Mouse (Mus musculus): ENCODE results near the gene Rbm8a2. TPM values are rescaled to one million over a fixed set of nuclear protein-coding genes. Genes with fewer than 3 reads are reported as not detected.
"Not testable (repeated sequence)": the region's sequence is repeated elsewhere in the genome, so short reads cannot be mapped to it uniquely, and the experiment has no call there.

Rbm8a2 gene
- under 1 TPM in 1 of 2 experiments, not detected in 1; 0.38 TPM for total RNA-seq (2021)

DNA sequence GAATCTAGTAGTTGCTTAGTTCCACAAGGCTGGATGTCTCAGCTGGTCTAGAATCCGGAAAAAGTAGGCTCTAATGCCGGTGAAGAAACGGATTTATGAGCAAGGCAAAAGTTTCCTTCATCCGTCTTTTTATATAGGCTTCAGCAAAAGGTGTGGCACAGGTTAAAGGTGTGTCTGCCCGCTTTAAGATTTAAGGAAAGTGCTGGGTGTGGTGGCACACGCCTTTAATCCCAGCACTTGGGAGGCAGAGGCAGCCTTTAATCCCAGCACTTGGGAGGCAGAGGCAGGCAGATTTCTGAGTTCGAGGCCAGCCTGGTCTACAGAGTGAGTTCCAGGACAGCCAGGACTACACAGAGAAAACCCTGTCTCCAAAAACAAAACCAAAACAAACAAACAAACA lies at the start of gene Rbm8a2:
Gene Rbm8a2, minus strand, starts transcription at position 101 of the 400 bp plus-strand sequence.
- DNase-seq; intact Hi-C loops (cut with DNase I): not testable (repeated sequence)

DNA sequence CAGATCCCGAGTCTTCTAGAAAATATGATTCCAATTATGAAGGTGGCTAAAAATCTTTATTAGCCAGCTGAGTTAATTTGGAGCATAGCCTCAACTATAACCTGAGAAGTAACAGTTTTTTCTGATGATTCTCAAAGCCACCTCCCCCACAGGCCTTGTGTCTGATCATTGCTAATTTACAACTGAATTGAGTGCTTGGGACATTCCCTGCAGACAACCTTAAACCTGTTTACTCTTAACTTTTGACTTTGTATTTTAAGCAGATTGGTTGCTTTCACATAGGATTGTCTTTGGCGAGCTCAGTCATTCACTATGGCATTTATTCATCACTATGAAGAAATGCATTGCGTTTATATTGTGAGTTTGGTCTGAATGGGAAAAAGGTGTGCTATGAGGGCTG lies 49.5 kb upstream of the Rbm8a2 start:
- intact Hi-C loops (cut with DNase I): no loop called here
- no peak for DNase-seq

DNA sequence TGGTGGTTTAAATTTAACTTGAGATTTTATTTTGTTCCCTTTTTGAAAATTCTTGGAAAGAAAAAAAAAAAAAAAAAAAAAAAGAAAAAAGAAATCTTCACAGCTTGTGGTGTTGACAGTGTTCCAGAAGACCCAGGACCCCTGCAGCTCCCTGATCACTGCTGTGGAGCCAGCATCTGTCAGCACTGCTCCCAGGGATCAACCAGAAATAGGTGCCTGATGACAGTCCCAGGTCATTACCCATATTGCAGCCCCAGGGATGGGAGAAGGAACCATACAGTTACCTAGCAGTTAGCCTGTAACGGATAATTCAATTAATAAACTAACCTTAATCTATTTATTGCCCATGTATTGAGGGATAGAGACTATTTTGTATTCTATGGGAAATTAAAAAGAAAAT lies 45.6 kb upstream of the Rbm8a2 start:
- DNase-seq: peak; percentile 60

DNA sequence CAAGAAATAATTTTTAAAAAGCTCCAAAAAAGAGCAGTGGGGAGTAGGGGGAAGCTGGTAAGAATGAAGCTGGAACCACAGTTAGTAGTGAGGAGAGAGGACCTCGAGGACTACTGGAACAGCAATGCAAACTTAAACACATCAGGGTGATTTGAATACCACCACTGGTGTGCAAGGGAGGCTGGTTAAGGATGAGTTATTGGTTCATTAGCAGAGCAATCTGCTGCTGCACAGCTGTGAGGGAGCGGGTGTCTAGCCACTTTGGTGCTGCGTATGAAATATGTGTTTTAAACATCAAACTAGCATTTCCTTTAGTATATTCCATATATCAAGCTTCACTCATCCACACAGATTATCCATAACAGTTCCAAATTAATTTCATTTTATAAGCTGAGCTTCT lies 39.6 kb upstream of the Rbm8a2 start:
- intact Hi-C loops (cut with DNase I): no loop called here
- no peak for DNase-seq

More for the DNA sequence above, 45.6 kb upstream of the Rbm8a2 start:
- intact Hi-C loops (cut with DNase I): no loop called here

DNA sequence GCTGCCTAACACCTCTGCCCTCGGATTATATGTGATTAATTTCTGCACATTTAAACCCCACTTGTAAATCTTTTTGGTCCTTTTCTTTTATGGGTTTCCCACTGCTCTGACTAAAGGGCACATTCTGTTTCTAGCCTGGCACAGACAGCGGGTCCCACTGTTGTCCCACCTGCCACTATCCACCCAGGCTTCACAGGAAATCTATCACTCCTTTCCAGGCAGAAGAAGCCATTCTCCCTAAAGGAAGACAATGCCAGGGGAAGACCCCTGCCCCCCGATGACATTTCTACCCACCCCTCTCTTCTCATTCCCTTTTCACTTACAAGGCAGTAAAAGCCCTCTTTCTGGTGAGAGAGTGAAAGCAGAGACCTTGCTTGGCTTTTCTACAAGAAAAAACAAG lies 37.2 kb upstream of the Rbm8a2 start:
- intact Hi-C loops (cut with DNase I): no loop called here
- DNase-seq: no peak

DNA sequence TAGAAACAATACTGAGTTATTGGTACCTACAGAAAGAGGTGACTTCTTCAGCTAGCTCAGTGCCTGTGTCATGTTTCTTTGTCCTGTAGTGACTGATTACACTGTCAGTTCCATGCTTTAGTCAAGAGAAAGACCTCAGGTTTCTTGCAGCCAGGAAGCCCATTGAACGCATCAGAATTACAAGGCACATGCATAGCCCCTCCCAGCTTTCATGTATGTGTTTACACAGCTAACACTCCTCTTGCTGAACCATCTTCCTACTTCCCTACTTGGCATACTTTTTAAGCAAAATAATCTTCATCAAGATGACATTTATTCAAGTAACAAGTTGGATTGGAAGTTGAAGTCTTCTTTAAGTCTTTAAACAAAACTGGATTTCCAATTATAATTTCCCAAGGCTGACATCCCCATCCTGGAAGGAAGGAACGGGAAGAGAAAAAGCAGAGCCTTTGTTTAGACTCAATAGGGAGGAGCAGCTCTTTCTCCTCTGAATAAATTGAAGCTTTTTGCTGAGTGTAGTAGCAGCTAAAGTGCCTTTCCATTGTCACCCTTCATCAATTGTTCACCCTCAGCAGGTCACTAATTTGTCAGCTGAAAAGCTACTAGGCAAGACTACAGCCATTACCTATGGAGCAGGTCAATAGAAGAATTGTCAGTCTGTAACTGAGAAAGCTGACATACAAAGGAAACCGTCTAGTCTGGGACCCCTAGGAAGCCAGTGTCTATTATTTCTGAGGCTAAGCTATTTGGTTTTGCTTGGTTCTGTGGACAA lies 34.8 kb upstream of the Rbm8a2 start:
- intact Hi-C loops (cut with DNase I): no loop called here
- DNase-seq: no peak

DNA sequence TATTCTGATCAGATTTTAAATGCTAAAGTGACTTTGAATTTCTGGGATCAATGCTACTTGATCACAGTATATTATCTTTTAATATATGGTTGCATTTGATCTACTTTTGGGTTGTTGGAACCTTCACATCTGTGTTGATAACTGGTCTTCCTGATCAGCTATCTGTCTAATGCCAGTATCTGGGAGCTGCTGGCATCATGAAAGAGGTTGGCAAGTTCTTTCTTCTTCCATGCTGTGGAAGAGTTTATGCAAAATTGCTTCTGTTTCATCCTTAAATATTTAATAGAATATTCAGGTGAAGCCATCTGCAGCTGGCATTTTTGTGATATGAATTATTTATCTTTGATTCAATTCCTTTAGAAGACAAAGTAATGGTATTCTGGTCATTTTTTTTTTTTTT lies 32.6 kb upstream of the Rbm8a2 start:
- no peak for DNase-seq
- intact Hi-C loops (cut with DNase I): no loop called here

DNA sequence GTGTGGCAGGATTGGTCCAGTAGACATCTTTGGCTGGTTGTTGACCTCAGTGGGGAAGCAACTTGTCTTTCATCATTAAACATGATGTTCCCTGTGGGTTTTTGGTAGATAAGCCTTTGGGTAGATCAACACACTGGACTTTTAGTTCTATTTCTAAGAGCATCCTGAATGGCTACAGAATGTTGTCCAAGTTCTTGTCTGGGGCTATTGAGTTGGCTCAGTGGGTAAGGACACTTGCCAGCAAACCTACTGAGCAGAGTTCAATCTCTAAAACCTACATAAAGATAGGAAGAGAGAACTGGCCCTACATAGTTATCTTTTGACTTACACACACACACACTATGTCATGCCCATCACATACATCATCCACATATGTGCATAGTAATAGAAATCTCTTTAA lies 32.2 kb upstream of the Rbm8a2 start:
- peak; percentile 8 for DNase-seq
- intact Hi-C loops (cut with DNase I): no loop called here

DNA sequence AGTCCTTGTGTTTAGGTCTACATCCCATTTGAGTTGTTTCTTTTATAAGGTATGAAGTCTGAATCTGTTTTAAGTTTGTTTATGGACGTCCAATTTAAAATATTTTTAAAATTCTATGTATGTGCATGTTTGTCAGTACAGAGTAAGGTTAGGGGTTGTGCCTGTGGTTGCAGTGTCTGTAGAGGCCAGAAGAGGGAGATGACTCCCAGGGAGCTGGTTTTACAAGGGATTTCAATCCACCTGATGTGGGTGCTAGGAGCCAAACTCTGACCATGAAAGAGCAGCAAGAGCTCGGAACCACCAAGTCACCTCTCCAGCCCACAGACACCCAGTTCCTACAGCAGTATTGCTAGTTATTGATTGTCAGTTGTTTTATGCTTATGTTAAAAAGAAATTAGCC lies 29.5 kb upstream of the Rbm8a2 start:
- intact Hi-C loops (cut with DNase I): no loop called here
- no peak for DNase-seq

DNA sequence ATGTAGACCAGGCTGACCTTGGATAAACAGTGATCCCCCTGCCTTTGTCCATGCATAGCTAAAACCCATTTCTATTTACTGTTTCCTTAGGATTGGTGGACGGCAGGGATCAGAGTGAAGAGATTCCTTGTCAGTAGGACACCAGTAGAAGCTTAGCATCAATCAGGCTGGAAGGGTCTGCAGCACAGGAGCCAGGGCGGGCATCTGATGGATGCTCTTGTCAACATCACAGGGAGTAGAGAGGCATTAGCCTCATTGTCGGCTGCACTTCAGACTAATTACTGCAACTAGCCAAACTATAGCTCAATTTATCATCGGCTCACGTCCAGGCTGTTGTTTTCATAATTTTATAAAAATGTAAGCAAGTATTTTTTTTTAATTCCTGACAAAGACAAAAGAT lies 21.7 kb upstream of the Rbm8a2 start:
- intact Hi-C loops (cut with DNase I): no loop called here
- DNase-seq: no peak

DNA sequence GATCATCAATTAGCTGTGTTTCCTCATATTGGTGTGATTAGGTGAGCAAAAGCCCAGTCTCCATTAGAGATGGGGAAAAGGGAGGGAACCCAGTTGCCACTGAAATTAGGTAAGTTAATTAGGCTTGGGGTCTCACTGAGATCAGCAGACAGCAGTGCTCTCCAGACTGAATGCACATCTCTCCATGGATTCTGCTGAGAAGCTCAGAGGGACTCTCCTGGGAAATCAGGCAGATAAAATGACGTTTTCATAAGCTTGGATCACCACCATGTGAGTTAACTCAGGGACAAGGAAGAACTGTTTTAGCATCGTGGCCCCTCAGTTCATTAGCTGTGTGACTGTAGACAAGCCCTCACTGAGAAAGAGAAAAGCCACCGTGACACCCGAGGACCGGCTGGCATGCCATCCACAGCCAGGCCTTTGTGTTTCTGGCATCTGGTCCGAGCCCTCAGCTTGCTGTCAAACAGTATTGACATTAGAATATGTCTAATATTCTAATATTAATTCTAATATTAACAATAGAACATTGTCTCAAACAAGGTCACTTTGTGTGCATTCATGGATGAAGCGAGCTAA lies 18.2 kb upstream of the Rbm8a2 start:
- peak; percentile 32 for DNase-seq

DNA sequence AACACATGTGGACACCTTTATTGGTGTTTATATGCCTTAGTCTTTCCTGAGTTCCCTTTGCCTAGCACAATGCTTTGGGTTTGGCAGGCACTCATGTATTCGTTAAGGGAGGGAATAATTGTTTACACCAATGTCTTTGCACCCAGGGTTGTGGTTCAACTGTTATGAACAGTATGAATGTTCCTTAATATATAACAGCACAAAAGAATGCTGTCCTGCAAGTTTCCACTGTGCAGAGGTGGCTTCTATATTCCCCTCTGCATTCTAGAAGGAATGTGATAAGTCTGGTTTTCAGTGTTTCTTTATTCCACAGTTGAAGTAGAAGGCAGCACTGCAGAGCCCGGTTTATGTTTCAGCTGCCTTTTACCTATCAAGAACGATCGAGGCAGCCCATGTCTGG lies 10.0 kb upstream of the Rbm8a2 start:
- intact Hi-C loops (cut with DNase I): no loop called here
- no peak for DNase-seq

More for the DNA sequence above, 18.2 kb upstream of the Rbm8a2 start:
- intact Hi-C loops (cut with DNase I): no loop called here

DNA sequence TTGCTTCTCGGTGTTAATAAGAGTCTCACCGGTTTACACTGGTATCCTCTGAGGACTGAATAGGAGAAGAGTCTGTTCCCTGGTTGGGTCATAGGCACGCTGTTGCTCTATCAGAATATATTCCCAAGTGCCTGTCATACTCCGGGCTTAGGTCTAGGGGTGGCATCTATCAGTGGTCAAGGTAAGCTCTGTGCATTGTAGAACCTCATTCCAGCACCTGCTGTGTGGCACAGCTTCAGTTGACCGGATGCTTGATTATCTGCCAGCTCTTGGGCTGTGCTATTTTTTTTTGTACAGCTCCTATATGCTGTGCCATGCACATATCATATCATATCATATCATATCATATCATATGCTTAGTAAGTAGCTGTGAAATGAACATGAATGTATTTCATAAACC lies 9.5 kb upstream of the Rbm8a2 start:
- intact Hi-C loops (cut with DNase I): no loop called here
- DNase-seq: no peak

DNA sequence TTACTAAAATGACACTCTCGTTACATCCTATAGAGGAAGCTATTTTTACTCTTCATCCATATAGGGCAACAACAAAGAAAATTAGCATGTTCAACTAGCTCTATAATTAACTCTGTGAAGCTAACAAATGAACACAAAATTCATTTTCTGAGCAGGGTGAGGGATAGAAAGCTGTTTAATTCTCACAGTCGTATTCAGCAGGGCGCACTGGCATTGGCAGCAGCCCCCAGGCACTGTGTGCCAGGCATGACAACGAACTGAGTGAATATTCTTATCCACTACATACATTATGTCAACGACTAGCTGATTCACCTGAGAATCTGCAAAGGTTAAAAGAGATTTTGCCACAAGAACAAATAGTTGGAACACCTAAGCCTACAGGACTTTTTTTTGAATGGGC lies 8.2 kb downstream of the Rbm8a2 start:
- intact Hi-C loops (cut with DNase I): no loop called here
- peak; percentile 18 for DNase-seq

DNA sequence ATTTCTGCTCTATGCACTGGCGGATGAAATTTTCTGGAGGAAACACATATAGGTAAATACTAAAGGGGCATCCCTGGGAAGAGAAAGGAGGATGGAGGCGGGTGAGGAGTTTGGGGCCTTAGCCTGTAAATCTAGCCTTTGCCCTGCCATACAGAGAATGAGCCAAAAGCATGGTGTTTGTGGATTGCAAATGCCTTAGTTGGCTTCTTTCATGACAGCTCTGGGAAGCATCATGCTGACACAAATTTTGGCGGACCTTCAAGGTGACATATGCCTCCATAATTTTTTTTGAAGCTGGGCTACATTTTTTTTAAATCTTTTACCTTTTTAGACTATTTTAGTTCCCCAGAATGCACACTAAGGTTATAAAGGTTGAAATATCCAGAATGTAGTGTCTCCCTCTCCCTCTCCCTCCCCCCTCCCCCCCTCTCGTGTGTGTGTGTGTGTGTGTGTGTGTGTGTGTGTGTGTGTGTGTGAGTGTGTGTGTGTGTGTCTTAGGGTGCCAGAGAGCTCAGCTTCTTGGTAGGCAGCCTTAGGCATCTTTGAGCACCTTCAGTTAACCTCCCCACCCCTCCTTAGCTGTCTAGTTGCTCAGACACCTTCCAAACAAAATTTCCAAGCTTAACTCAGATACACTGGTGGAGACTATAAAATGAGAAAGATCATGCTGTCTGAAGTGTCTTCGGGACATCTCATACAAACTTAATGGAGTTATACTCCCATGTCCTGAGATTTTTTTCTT lies 11.7 kb downstream of the Rbm8a2 start:
- intact Hi-C loops (cut with DNase I): no loop called here
- DNase-seq: peak; percentile 51

DNA sequence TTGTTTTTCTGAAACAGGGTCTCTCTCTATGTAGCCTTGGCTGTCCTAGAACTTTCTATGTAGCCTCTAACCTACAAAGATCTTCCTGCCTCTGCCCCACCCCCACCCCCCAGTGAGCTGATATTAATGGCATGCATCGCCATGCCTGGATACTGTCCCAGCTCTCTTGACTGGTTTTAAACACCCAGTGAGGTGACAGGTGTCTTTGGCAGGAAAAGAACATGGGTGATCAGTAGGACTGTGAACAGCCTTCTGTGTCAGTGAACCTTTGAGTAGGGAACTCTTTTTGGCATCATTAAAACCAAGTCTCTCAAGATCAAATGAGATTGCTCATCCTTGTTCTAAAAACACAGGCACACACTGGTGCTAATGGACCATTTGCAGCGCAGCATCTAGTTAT lies 17.1 kb downstream of the Rbm8a2 start:
- DNase-seq: no peak
- intact Hi-C loops (cut with DNase I): no loop called here

DNA sequence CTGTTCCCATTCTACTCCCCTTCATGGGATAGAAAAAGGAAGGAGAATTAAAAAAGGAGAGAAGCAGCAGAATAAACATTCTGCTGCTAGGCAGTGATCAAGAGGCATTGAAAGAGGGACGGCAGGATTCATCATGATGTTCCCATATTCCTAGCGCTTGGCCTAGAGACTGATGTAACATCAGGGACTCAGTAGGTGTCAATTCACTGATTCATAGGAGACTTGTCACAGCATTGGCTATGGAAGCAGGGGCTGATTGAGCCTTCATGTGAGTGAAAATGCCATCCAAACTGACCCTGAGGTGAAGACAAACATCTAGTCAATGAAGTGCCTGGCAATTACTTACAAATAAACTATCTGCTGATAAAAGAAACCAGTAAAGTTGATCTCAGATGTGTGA lies 28.1 kb downstream of the Rbm8a2 start:
- intact Hi-C loops (cut with DNase I): no loop called here
- no peak for DNase-seq

DNA sequence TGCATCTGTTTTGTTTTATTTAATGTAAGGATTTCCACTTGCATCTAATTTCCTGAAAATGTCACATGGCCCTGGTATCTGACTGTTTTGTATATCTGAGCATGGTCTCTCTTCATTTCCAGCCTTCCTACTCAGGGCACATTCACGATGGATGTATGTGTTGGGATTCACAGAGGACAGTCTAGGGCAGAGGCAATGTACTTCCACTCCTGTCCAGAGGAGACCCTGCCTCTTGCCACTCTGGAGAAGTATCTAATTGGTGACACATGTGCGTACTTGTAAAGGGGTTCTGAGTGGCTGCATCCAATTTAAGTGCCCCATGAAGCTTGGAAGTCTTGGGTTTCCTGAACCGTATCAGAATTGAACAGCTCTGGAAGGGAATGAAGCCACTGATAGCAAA lies 28.5 kb downstream of the Rbm8a2 start:
- intact Hi-C loops (cut with DNase I): no loop called here
- no peak for DNase-seq

DNA sequence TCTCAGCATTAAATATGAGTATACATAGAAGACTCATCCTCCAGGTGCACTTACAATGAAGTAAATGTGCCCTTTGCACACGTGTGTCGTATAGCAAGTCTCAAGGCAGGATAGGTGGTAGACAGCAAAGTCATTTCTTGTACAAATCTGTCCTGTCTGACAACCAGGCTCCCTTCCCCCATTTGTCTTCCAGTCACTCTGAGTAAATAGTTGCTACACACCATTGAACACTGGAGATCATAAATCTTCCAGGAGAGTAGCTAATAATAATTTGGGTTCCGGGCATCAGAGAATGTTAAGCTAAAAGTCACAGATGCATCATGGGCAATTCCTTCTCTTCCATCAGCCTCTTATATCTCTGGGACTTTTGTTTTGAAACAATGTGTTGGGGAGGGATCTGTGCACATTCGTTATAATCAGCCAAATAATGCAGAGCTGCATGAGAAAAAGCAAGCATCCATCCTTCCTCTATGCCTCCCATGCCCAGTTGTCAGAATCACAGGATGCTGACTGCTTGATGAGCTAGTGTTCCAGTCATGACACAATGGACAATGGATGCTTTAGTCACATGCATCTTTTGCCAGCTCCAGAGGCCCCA lies 32.1 kb downstream of the Rbm8a2 start:
- intact Hi-C loops (cut with DNase I): no loop called here
- DNase-seq: no peak

DNA sequence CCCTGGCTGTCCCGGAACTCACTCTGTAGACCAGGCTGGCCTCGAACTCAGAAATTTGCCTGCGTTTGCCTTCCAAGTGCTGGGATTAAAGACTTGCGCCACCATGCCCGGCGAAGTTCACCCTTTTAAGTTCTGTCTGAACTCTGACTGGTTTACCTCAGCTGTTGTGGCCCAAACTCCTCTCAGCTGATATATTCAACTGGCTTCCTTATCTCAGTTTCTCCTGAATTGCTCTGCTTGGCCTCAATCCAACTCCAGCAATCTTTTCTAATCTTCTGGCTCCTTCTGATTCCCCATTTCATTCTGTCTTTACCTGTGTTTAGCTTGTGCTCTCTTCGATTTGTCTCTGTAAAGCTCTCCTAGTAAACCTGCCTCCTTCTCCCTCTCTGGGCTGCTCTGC lies 35.7 kb downstream of the Rbm8a2 start:
- DNase-seq: no peak
- intact Hi-C loops (cut with DNase I): no loop called here

DNA sequence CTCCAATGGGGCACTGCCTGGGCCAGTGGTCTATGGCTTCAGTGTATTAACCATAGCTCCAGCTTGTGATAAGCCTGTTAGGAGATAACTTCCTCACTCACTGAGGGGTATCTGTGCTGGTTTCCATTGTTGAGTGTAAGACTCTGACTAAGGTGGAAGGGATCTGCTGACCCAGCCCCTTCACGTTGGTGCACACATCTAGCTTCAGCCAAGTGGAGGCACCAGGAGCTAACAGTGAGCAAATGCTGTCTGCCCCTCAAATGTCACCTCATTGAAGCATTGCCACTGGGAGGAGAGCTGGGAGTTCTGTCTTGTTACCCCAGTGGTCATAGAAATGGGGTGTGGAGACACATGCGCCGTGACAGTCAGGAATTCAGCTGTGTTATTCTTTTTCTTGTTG lies 40.2 kb downstream of the Rbm8a2 start:
- no peak for DNase-seq
- intact Hi-C loops (cut with DNase I): loop anchor here (10.0 kb wide), 1 partner anchor 286 kb away; no protein-coding TSS in a partner anchor

Data from left cerebral cortex, postnatal 4 days (tissue).